In the genomic region with DNA sequence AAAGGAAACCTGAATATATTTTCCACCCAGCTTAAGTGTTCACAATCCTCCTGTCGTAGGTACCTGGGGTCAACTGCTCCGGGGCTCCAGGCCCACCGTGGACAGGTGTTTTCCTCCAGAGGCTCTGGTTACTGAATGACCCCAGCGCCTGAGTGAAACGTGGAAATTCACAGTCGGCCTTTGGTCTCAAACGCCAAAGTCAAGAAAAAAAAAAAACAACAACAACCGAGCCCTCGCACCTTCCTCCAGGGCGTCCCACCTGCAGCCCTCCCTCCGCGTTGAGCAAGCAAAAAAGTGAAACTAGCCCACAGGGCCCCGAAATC, we compare ENCODE assay signal across 8 mouse cellular contexts. TPM values are rescaled to one million over a fixed set of nuclear protein-coding genes. Genes with fewer than 3 reads are reported as not detected.
DNase-seq lines count a peak whose midpoint lies in the region; ATAC-seq and TF ChIP-seq lines count a peak whose summit lies in the region.

No protein-coding gene starts in this region.

- DNase-seq in gastrocnemius, adult 2 months = no peak
- no peak for DNase-seq in gastrocnemius, adult 18-20 months (ENCODE audit: low spot score)
- DNase-seq in hindbrain, embryonic 10.5 days (ENCODE audit: low spot score) = no peak
- DNase-seq in liver, embryonic 11.5 days (ENCODE audit: low spot score) = peak; percentile 49
- no peak for DNase-seq in urinary bladder, postnatal 10 days (ENCODE audit: low spot score)
- DNase-seq in right cerebral cortex, postnatal 10 days (ENCODE audit: low spot score in 2 of 2) = no peak
- DNase-seq in urinary bladder, postnatal 4 days (ENCODE audit: low spot score in 2 of 2) = no peak

- H3K4me3 ChIP-seq in gastrocnemius, adult 2 months = peak overlapping the region; percentile 83
- peak overlapping the region; percentile 86 for H3K4me3 ChIP-seq in E14TG2a.4 (replicated peaks; ENCODE audit: low read length)
- peak overlapping the region; percentile 98 for H3K4me3 ChIP-seq in hindbrain, embryonic 10.5 days
- H3K4me3 ChIP-seq in liver, embryonic 11.5 days (ENCODE audit: low read depth, low read length) = peak overlapping the region; percentile 89

- H3K36me3 ChIP-seq in E14TG2a.4 (ENCODE audit: insufficient read depth, low read length) = peaks cover 12% of the 10 kb centered on the region
- 0 out of 2 replicates have a peak, but pooled peaks cover 3% of the 10 kb centered on the region for H3K36me3 ChIP-seq in hindbrain, embryonic 10.5 days
- no peaks in the 10 kb centered on the region for H3K36me3 ChIP-seq in liver, embryonic 11.5 days (ENCODE audit: control insufficient read depth, insufficient read depth, low read length)

- peak overlapping the region; percentile 82 for H3K9ac ChIP-seq in liver, embryonic 11.5 days (ENCODE audit: low read depth, low read length)

- 3% methylated on average over 13 of the region's 13 CpGs for WGBS in hindbrain, embryonic 10.5 days
- 3% methylated on average over 13 of the region's 13 CpGs for WGBS in liver, embryonic 11.5 days

- no peaks in the 10 kb centered on the region for H3K9me3 ChIP-seq in E14TG2a.4 (ENCODE audit: low read length)
- no peaks in the 10 kb centered on the region for H3K9me3 ChIP-seq in hindbrain, embryonic 10.5 days
- no peaks in the 10 kb centered on the region for H3K9me3 ChIP-seq in liver, embryonic 11.5 days (ENCODE audit: control insufficient read depth, low read length)

- H3K4me2 ChIP-seq in liver, embryonic 11.5 days = peak overlapping the region; percentile 93

- intact Hi-C loops in gastrocnemius, adult 2 months (cut with DNase I) = loop anchor here (5.0 kb wide), 1 partner anchor 41 kb away; no protein-coding TSS in a partner anchor

- H3K4me1 ChIP-seq in E14TG2a.4 (replicated peaks; ENCODE audit: low read depth, low read length) = peaks cover 52% of the 10 kb centered on the region
- peaks cover 29% of the 10 kb centered on the region for H3K4me1 ChIP-seq in hindbrain, embryonic 10.5 days (replicated peaks)
- peaks cover 16% of the 10 kb centered on the region for H3K4me1 ChIP-seq in liver, embryonic 11.5 days (replicated peaks; ENCODE audit: control insufficient read depth, insufficient read depth, low read length)

- no peak for TF ChIP-seq CTCF in gastrocnemius, adult 2 months (IDR thresholded peaks at IDR 0.05)
- no peak for TF ChIP-seq CTCF in E14TG2a.4 (conservative IDR thresholded peaks at IDR 0.05; ENCODE audit: low read length)

- peaks cover 53% of the 10 kb centered on the region for H3K27me3 ChIP-seq in E14TG2a.4 (ENCODE audit: insufficient read depth, low read length)
- no peaks in the 10 kb centered on the region for H3K27me3 ChIP-seq in hindbrain, embryonic 10.5 days (ENCODE audit: insufficient read depth, poor library complexity, severe bottlenecking)
- H3K27me3 ChIP-seq in liver, embryonic 11.5 days (replicated peaks; ENCODE audit: control insufficient read depth, insufficient read depth, low read length) = peaks cover 38% of the 10 kb centered on the region

- H3K27ac ChIP-seq in gastrocnemius, adult 2 months = peak overlapping the region; percentile 91
- H3K27ac ChIP-seq in hindbrain, embryonic 10.5 days = peak overlapping the region; percentile 95
- H3K27ac ChIP-seq in liver, embryonic 11.5 days (ENCODE audit: low read depth, low read length) = no peak overlapping the region

- ATAC-seq in liver, embryonic 11.5 days (replicated peaks; ENCODE audit: low FRiP score) = no peak

RNA-seq across cellular contexts. Expression of a gene that starts 0.8 kb away (rescaled TPM):
- 100 to 1,000 TPM; 108 to 135 TPM for total RNA-seq in gastrocnemius, adult 2 months (2021)
- total RNA-seq in gastrocnemius, adult 18-20 months (2021) = 100 to 1,000 TPM; 115 to 118 TPM
- 40.1 and 47.2 TPM in 2 replicates for polyA plus RNA-seq in hindbrain, embryonic 10.5 days (2016; fragmentation: Nextera tagmentation; extraction: Ambion mirVana)
- 28.7 and 32.8 TPM in 2 replicates for polyA plus RNA-seq in liver, embryonic 11.5 days (2014; fragmentation: Nextera tagmentation; extraction: Ambion mirVana)
